Comparison of ENCODE assay signal across 10 mouse cellular contexts in genomic region chr8:34622177-34623114, GRCm38 (mm10).
DNase-seq lines count a peak whose midpoint lies in the region; ATAC-seq and TF ChIP-seq lines count a peak whose summit lies in the region.
"Had no signal": no experiment of that assay in that cellular context is flagged by ENCODE, and none has a peak within 500 bp of the region (broad histone marks: within the 10 kb centered on the region; RNA-seq: fewer than 3 reads in every experiment).

No protein-coding gene starts in this region.

- no peaks in the 10 kb centered on the region for H3K27me3 ChIP-seq in CH12.LX (replicated peaks)
- H3K27me3 ChIP-seq: limb, embryonic 15.5 days had no signal

- peak overlapping the region; percentile 59 for H3K4me2 ChIP-seq in CH12.LX (ENCODE audit: insufficient read depth, low read depth, poor library complexity, severe bottlenecking)
- H3K4me2 ChIP-seq: limb, embryonic 15.5 days had no signal

- no peaks in the 10 kb centered on the region for H3K9me3 ChIP-seq in CH12.LX (replicated peaks; ENCODE audit: low read length)
- H3K9me3 ChIP-seq: limb, embryonic 15.5 days had no signal

- H3K4me3 ChIP-seq in CH12.LX (replicated peaks in 1 of 3; ENCODE audit: low read depth in 2 of 3, low read length in 2 of 3, poor library complexity in 1 of 3): peak overlapping the region in 1 of 3 experiments; percentile 4
- H3K4me3 ChIP-seq: limb, embryonic 15.5 days had no signal

- peaks cover 9 to 44% of the 10 kb centered on the region in 2 experiments for H3K4me1 ChIP-seq in CH12.LX (ENCODE audit: control insufficient read depth in 1 of 2, insufficient read depth in 2 of 2)

- no peak overlapping the region for H3K27ac ChIP-seq in CH12.LX (ENCODE audit: insufficient read depth, low read depth)
- H3K27ac ChIP-seq: limb, embryonic 15.5 days had no signal

- no peak; the same call in 1 of the 2 replicates for TF ChIP-seq EP300 in CH12.LX (IDR thresholded peaks at IDR 0.05; ENCODE audit: low read length)

- peak; percentile 80 for ATAC-seq in common myeloid progenitor, adult 5-6 weeks (replicated peaks; ENCODE audit: low read depth, poor library complexity, severe bottlenecking)
- peak; percentile 92 for ATAC-seq in monocyte, adult 5-6 weeks (replicated peaks; ENCODE audit: insufficient number of reproducible peaks, low FRiP score, low TSS enrichment, poor library complexity, severe bottlenecking)
- ATAC-seq in cerebellum, adult (ENCODE audit: insufficient number of reproducible peaks, low FRiP score, low TSS enrichment): no peak

- TF ChIP-seq RAD21 in CH12.LX (IDR thresholded peaks at IDR 0.05; ENCODE audit: low read depth, low read length): no peak

- H3K9ac ChIP-seq in CH12.LX (ENCODE audit: insufficient read depth, low read depth): peak overlapping the region; percentile 58
- H3K9ac ChIP-seq: limb, embryonic 15.5 days had no signal

- peak; percentile 86 for DNase-seq in A20 (ENCODE audit: low read depth, low spot score)
- DNase-seq in CH12.LX (ENCODE audit: extremely low read depth): peak; percentile 95
- no peak for DNase-seq in left cerebral cortex, postnatal 36 days (ENCODE audit: low spot score in 2 of 2)
- no peak for DNase-seq in heart, postnatal 25 days (ENCODE audit: low spot score)
- no peak for DNase-seq in kidney, adult 18-20 months
- DNase-seq: cerebellum, adult 9-11 months had no signal

- no peak for TF ChIP-seq CTCF in CH12.LX (conservative IDR thresholded peaks at IDR 0.05 in 1 of 2, IDR thresholded peaks at IDR 0.05 in 1 of 2; ENCODE audit: low read depth in 2 of 2, low read length in 2 of 2)

- intact Hi-C loops in left cerebral cortex, postnatal 36 days (cut with DNase I): no loop called here
- intact Hi-C loops in heart, postnatal 25 days (cut with DNase I): no loop called here

- H3K36me3 ChIP-seq in CH12.LX (replicated peaks in 1 of 2; ENCODE audit: control insufficient read depth in 1 of 2, insufficient read depth in 1 of 2, low read length in 1 of 2): no peaks in the 10 kb centered on the region
- H3K36me3 ChIP-seq: limb, embryonic 15.5 days had no signal

- dilution Hi-C loops in CH12.LX (cut with MboI; ENCODE audit: extremely low pct_ligation_motif_present, extremely low pct_unique_long_range_greater_than_20kb, low sequenced_read_pairs): no loop called here

- in situ Hi-C loops in CH12.LX (cut with MboI; ENCODE audit: low pct_ligation_motif_present, low pct_unique_long_range_greater_than_20kb, low sequenced_read_pairs): no loop called here

- no peaks in the 10 kb centered on the region for H3K79me2 ChIP-seq in CH12.LX (replicated peaks; ENCODE audit: control insufficient read depth, extremely low read depth, insufficient read depth, poor library complexity, severe bottlenecking)

- TF ChIP-seq POLR2A in CH12.LX (IDR thresholded peaks at IDR 0.05; ENCODE audit: low read depth, low read length): no peak

TF ChIP-seq in CH12.LX, 34 proteins besides CTCF, POLR2A, EP300 and RAD21:
- no peak for TF ChIP-seq ZMIZ1 (IDR thresholded peaks at IDR 0.05; ENCODE audit: low read depth, low read length)
- no peak for TF ChIP-seq SMC3 (IDR thresholded peaks at IDR 0.05; ENCODE audit: low read depth, low read length)
- peak; percentile 76; the same call in 1 of the 2 replicates for TF ChIP-seq MEF2A (IDR thresholded peaks at IDR 0.05; ENCODE audit: borderline replicate concordance, low read depth, low read length)
- 0 out of 2 replicates have a peak, but pooled peaks have one; percentile 36 for TF ChIP-seq MAX (IDR thresholded peaks at IDR 0.05; ENCODE audit: low read length)
- TF ChIP-seq USF1 (IDR thresholded peaks at IDR 0.05; ENCODE audit: low read depth, low read length): peak; percentile 63
- peak; percentile 68 for TF ChIP-seq ETS1 (conservative IDR thresholded peaks at IDR 0.05; ENCODE audit: low read depth, low read length)
- TF ChIP-seq BHLHE40 (IDR thresholded peaks at IDR 0.05; ENCODE audit: low read depth, low read length): peak; percentile 76
- peak; percentile 40 for TF ChIP-seq USF2 (conservative IDR thresholded peaks at IDR 0.05; ENCODE audit: low read depth, low read length)

Comparison
In these comparisons a context has a peak if more than half of its experiments do, and no peak if none do; other contexts are left out.
1. DNase-seq: peak in A20 (single experiment) and CH12.LX (single experiment); none in left cerebral cortex, postnatal 36 days (0 of 2), heart, postnatal 25 days (single experiment) and kidney, adult 18-20 months (single experiment).